Mouse (Mus musculus) bone marrow macrophage, adult 2 months (primary cell): Measurements from ENCODE around the gene Erich2. TPM values are rescaled to one million over a fixed set of nuclear protein-coding genes. Genes with fewer than 3 reads are reported as not detected.

ENCODE experiments used
- H3K27ac ChIP-seq: 2 replicates; pipeline ENCODE4 v1.5.1; 2012; ENCODE audit warnings: low read depth, low read length; ENCODE audit not compliant: insufficient read depth
- H3K4me1 ChIP-seq: 2 replicates; pipeline ENCODE4 v1.6.1; 2012; ENCODE audit warnings: low read length; ENCODE audit not compliant: control insufficient read depth, insufficient read depth
- H3K4me3 ChIP-seq: 2 replicates; pipeline ENCODE4 v1.5.1; 2012; ENCODE audit warnings: mild to moderate bottlenecking, low read length, moderate library complexity; ENCODE audit not compliant: insufficient read depth
- CTCF ChIP-seq: IDR thresholded peaks from 2 replicates; pipeline ENCODE4 v1.5.1; 2012; ENCODE audit warnings: low read depth, mild to moderate bottlenecking, low read length, moderate library complexity
- POLR2A ChIP-seq: IDR thresholded peaks from 2 replicates; pipeline ENCODE4 v1.6.1; 2012; ENCODE audit warnings: mild to moderate bottlenecking, low read depth, low read length, borderline replicate concordance
- polyA plus RNA-seq: library from polyadenylated mRNA; stranded (reverse); fragments of >200 nt; gene quantifications from 2 replicates; pipeline ENCODE4 v1.2.4, GENCODE M21; 2012; ENCODE audit not compliant: missing spikeins, insufficient read depth, insufficient read length

Erich2 gene
- polyA plus RNA-seq, 1 experiment: not detected

- no peaks in the 10 kb centered on the region for H3K4me1 ChIP-seq
- H3K27ac ChIP-seq: no peak overlapping the region
- TF ChIP-seq CTCF (no peak), POLR2A (no peak)
- H3K4me3 ChIP-seq: no peak overlapping the region
These were observed 59.1 kb downstream of the Erich2 start for GRCm38 (mm10) chr2:70567682-70568077.

DNA sequence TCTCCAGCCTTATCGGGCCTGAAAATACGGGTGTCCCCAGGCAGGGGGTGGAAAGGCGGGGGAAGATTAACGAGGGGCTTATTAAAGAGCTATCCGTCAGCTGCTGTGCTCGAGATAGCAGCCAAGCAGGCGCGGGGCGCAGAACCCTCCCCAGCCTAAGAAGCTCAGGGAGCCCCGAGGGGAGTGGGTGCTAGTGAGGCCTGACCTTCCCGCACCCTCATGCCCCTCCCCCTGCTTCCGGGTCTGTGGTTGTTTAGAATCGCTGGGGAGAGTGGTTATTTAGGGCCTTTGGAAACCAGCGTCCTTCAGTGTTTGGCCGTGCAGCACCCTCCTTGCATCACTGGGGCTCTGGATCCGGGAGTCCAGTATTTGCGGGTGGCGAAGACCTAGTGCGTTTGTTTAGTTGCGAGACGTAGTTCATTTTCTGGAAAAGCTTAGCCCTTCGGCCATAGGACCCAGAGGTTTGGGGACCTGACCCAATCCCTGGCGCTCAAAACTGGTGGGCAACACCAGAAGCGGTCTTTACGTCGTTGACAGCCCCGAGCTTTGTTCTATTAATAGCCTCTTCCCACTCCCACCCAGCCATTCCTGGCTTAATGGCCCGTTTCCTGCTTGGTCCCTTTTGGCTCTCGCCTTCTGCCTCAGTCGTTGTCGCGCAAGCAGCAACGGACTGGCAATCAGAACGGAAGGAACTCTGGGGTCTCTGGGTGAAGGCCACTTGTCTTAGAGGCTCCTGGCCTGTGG is 59.8 kb downstream of the Erich2 start:
- TF ChIP-seq POLR2A (no peak), CTCF (no peak)
- Histone ChIP-seq H3K4me3 (peak overlapping the region; percentile 20), H3K27ac (no peak overlapping the region), H3K4me1 (no peaks in the 10 kb centered on the region)

DNA sequence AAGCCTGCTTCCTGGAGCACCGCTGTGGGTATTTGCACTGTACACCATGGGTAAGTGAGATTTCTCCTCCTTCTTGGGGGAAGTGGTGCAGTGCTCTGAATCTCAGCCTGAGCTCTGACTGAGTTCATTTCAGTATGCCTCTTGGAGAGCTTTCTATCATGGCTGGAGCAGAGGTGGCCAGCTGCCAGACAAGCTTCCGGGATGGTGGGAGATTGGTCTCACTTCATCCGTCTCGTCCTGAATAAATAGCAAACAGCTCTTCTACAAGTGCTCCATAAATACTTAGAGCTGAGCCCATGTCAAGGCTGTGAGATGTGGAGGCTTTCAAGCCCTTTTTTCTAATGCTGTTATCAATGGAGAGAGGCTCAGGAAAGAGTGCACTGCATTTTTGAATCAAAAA is 63.1 kb downstream of the Erich2 start:
- Histone ChIP-seq H3K4me1 (no peaks in the 10 kb centered on the region), H3K27ac (no peak overlapping the region), H3K4me3 (no peak overlapping the region)
- TF ChIP-seq POLR2A (no peak), CTCF (no peak)

- Histone ChIP-seq H3K4me3 (no peak overlapping the region), H3K4me1 (no peaks in the 10 kb centered on the region)
These were observed 63.6 kb downstream of the Erich2 start for GRCm38 (mm10) chr2:70572251-70572650.

GRCm38 (mm10) chr2:70573544-70574210 is 65.1 kb downstream of the Erich2 start:
- Histone ChIP-seq H3K27ac (no peak overlapping the region), H3K4me3 (no peak overlapping the region), H3K4me1 (no peaks in the 10 kb centered on the region)
- TF ChIP-seq CTCF (no peak), POLR2A (no peak)

More at GRCm38 (mm10) chr2:70572251-70572650, 63.6 kb downstream of the Erich2 start:
- no peak overlapping the region for H3K27ac ChIP-seq
- TF ChIP-seq POLR2A: no peak
- TF ChIP-seq CTCF: no peak

- TF ChIP-seq POLR2A: no peak
- TF ChIP-seq CTCF: no peak
- Histone ChIP-seq H3K4me1 (no peaks in the 10 kb centered on the region), H3K27ac (no peak overlapping the region), H3K4me3 (no peak overlapping the region)
These were observed 79.6 kb downstream of the Erich2 start for GRCm38 (mm10) chr2:70588200-70588599.

Other genes starting within 250 kb of the Erich2 start
- gene Sp5, start 33.9 kb upstream of the Erich2 start, polyA plus RNA-seq: not detected in 2 replicates
- not detected in 2 replicates for gene Gad1, start 44.3 kb downstream of the Erich2 start, polyA plus RNA-seq
- 51.7 and 56.6 TPM in 2 replicates for gene Gorasp2, start 152.8 kb downstream of the Erich2 start, polyA plus RNA-seq
- gene Gm26558, start 153.3 kb downstream of the Erich2 start, polyA plus RNA-seq: not detected in 2 replicates